Mouse (Mus musculus) lung, postnatal 10 days (tissue): ENCODE results near the gene Zc2hc1b.

ENCODE experiments used
- DNase-seq: peaks from one replicate; pipeline ENCODE4 v3.0.0; 2021

Zc2hc1b gene

GRCm38 (mm10) chr10:13112849-13113248 lies 65.0 kb downstream of the Zc2hc1b start:
- DNase-seq = no peak

GRCm38 (mm10) chr10:13109781-13110180 lies 68.0 kb downstream of the Zc2hc1b start:
- no peak for DNase-seq

- DNase-seq = no peak
These were observed 69.0 kb downstream of the Zc2hc1b start for GRCm38 (mm10) chr10:13108847-13109246.

- no peak for DNase-seq
These were observed 69.7 kb downstream of the Zc2hc1b start for GRCm38 (mm10) chr10:13108021-13108548.

- no peak for DNase-seq
These were observed 70.8 kb downstream of the Zc2hc1b start for GRCm38 (mm10) chr10:13106909-13107624.

- DNase-seq = no peak
These were observed 74.0 kb downstream of the Zc2hc1b start for GRCm38 (mm10) chr10:13103838-13104237.

GRCm38 (mm10) chr10:13102360-13102759 lies 75.5 kb downstream of the Zc2hc1b start:
- DNase-seq = no peak

GRCm38 (mm10) chr10:13100061-13100648 lies 77.7 kb downstream of the Zc2hc1b start:
- DNase-seq = no peak
